Mouse (Mus musculus) layer of hippocampus, postnatal 36 days (tissue): ENCODE results near the gene Hoxd10. TPM values are rescaled to one million over a fixed set of nuclear protein-coding genes. Genes with fewer than 3 reads are reported as not detected.
A peak's percentile ranks its signal among the peaks of the same experiment; 100 is the strongest.

Source experiments
- DNase-seq, 2 experiments: peaks; one replicate each; pipeline ENCODE4 v3.0.0; 2022
- total RNA-seq, 2 experiments: library from RNA; stranded (reverse); gene quantifications; 2 replicates each; pipeline ENCODE4 v1.2.3; 2021

Hoxd10 gene
- total RNA-seq, 2 experiments from 2014 or later = not detected

- DNase-seq = no peak
Measured at GRCm38 (mm10) chr2:74696442-74697335, 5.0 kb downstream of the Hoxd10 start.

DNA sequence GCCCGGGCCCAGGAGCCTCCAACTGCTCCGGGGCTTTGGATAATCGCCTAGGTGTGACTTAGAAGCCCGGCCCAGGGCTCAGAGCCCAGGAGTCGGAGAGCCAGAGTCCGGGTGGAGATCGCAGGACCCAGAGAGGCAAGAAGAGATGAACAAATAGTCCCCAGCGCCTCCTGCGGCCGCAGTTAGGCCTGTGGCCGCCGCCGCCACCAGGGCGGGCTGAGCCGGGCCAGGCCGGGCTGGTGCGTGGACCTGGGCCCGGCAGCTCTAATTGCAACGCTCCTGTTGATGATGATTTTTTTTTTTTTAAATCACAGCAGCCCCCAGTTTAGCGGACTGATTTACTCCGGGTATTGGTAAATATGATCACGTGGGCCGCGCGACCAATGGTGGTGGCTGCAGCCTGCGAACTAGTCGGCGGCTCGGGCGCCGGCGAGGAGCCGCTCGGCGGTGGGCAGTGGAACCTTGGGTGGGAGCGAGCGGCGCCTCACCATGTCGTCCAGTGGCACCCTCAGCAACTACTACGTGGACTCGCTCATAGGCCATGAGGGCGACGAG is 5.9 kb downstream of the Hoxd10 start, which contains the start of gene Hoxd9:
Gene Hoxd9, plus strand, starts transcription at position 161 of the 555 bp plus-strand sequence.
- no peak for DNase-seq

GRCm38 (mm10) chr2:74698201-74699052 is 6.7 kb downstream of the Hoxd10 start:
- no peak for DNase-seq

GRCm38 (mm10) chr2:74699053-74699430 is 7.3 kb downstream of the Hoxd10 start:
- DNase-seq = no peak

- no peak for DNase-seq
Measured at GRCm38 (mm10) chr2:74699664-74700545, 8.2 kb downstream of the Hoxd10 start.

- no peak for DNase-seq
Measured at GRCm38 (mm10) chr2:74700546-74701112, 8.9 kb downstream of the Hoxd10 start.

DNA sequence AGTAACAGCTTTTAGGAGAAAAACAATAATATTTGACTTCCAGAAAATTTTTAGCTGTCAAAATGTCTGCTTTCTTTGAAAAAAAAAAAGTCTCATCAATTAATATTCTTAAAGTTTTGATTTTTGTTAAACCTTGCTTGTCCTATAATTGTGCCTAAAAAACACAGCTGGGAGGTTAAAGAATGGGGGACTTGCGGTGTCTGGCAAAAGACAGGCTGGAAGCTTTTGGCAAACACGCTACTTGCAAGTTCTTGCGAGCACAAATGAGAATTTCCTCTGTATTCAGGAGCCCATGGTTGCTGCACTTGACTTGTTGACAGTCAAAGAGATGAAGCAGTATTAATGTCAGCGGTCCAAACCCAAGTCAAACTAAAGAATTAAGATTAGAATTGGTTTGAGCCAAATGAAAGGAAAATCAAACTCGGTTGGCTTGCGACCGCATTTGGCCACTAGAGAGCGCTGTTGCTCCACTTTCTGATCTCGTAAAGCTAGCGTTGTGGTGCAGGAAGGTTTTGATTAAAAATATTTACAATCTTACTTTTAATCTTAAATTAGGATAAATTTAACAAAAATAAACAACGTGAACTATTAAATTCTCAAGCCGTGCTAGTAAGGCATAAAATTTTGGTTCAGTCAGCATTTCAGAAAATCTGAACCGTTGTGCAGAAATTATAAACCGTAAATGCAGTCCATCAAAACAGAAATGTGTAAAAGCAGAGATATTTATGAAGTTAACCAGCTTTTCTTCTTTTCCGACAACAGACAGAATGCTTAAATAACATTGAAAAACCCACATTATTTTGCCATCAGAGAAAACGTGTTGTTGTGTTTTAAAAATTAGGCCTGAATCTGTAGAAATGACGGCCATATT is 10.5 kb downstream of the Hoxd10 start:
- peak; percentile 63 to 75 for DNase-seq

GRCm38 (mm10) chr2:74702820-74703219 is 11.1 kb downstream of the Hoxd10 start:
- DNase-seq = no peak

DNA sequence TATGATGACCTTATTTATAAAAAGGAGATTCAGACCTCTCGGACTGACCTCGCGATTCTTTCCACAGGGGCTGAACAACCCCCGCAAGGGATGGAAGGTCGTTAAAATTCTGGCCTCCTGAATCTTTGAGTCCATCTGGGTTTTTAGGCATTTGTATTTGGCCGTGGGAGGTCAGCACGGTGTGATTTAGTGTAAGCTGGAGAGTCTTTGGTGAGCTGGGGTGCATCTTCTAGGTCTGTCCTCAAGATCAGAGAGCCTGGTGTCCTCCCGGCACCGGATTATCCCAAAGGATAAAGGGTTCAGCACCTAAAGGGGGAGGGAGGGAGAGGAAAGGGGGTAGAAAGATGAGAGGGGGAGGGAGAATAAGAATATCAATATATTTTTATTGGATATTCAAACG is 11.6 kb downstream of the Hoxd10 start:
- no peak for DNase-seq

GRCm38 (mm10) chr2:74703720-74704392 is 12.1 kb downstream of the Hoxd10 start:
- no peak for DNase-seq

DNA sequence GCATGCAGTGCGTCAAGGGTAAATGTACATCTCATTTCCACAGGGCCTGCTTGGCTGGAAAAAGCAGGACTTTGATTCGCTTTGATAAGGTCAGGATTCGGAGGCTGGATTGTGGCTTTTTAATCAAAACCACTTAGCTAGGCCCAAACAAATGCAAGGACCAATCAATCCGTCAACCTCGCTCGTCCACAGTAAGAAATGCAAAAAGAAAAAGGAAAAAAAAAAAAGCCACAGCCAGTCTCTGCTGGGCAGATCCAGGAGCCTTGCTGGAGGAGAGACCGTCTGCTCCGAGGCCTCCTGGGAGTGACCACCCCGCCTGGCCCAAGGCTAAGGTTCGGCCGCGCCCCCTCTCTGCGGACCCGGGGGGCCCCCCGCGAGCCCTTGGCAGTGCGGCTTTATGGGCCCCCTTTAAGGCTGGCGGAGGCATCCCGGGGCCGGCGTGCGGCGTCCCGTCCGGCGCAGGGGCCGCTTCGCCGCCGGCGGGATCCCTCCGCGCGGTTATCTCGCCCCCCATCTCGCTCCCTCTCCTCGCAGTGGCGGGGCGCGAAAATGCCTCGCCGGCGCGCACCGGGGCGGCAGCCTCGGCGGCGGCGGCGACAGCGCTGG is 12.8 kb downstream of the Hoxd10 start, which contains the start of gene Hoxd8:
Gene Hoxd8, plus strand, starts transcription at position 223 of the 606 bp plus-strand sequence.
- no peak for DNase-seq

DNA sequence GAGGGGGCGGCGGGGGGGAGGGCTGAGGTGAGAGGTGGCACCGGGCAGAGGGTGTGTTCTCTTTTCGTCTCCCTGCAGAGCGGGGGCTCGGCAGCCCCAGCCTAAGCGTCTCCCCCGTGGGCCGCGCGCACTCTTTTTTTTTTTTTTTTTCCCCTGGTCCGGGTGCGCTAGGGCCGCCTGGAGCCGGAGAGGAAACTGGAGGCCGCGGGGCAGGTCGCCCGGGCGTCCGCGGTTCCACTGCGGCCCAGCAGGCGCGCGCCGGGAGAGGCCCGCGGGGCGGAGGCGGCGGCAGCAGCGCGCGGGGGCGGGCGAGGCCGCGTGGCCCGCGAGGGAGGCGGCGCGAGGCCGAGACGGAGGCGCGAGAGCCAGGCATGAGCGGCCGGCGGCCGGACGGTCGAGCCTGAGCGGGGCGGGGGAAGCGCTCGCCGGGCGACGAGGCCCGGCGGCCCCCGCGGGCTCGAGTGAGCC is 13.3 kb downstream of the Hoxd10 start:
- no peak for DNase-seq

DNA sequence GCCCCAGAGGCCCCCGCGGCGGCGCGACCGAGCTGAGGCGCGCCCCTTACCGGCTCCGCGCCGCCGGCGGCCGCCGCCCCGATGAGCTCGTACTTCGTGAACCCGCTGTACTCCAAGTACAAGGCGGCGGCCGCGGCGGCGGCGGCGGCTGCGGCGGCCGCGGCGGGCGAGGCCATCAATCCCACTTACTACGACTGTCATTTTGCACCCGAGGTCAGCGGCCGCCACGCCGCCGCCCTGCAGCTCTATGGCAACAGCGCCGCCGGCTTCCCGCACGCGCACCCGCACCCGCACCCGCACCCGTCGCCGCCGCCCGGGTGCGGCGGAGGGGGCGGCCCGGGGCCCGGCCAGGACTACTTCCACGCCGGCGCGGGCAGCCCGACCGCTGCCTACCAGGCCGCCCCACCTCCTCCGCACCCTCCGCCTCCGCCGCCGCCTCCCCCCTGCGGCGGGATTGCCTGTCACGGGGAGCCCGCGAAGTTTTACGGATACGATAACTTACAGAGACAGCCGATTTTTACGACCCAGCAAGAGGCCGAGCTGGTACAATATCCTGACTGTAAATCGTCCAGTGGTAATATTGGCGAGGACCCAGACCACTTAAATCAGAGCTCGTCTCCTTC is 13.9 kb downstream of the Hoxd10 start:
- no peak for DNase-seq

DNA sequence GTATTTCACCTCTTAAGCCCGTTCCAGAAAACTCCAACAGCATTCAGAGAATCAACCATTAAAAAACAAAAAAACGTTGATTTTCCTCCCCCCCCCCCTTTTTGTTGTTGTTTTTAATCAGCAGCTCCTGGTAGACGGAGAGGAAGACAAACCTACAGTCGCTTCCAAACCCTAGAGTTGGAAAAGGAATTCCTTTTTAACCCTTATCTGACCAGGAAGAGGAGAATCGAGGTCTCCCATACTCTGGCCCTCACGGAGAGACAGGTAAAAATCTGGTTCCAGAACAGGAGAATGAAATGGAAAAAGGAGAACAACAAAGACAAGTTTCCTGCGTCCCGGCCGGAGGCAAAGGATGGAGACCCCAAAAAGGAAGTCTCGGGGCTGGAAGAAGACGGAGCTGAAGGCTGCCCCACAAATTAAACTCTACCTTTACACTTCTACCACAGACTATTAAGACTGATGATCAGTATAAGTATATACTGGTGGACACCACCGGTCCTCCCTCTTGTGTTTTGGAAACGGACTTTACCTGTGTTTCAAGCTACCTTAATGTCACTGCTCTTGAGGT is 14.8 kb downstream of the Hoxd10 start:
- DNase-seq = no peak

DNA sequence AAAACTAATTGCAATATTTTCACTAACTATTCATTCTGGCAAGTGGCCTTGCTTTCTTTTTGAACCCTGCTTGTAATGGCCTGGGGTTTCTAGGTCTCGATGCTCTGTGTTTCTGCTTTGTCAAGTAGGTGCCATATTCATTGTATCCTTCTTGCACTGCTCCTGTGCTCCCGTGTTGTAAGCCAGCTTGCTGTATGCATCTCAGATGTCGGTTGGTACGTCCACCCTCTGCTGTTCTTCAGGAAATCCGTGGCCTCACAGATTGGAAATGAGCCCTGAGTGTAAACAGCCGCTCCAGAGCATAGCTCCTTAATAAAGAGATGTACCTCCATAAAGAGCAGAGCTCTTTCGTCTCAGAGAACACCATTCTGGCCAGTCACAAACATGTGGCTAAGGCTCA is 15.9 kb downstream of the Hoxd10 start:
- no peak for DNase-seq

DNA sequence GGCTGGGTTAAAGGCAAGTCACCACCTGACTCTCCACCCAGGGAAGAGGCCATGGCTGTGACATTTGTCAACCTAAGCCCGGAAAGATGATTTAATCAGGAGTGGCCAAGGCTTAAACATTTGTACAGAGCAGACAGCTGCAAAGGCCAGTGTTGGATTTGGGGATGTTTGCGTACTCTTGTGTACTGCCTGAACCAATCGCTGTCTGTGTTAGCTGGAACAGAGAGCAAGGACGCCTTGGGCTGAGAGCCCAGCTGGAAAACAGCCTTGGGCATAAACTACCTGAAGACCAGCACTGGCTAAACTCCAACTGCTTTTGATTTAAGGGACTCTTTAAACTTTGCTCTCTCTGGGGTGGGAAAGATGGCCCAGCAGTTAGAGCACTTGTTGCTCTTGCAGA is 17.0 kb downstream of the Hoxd10 start:
- DNase-seq = no peak

DNA sequence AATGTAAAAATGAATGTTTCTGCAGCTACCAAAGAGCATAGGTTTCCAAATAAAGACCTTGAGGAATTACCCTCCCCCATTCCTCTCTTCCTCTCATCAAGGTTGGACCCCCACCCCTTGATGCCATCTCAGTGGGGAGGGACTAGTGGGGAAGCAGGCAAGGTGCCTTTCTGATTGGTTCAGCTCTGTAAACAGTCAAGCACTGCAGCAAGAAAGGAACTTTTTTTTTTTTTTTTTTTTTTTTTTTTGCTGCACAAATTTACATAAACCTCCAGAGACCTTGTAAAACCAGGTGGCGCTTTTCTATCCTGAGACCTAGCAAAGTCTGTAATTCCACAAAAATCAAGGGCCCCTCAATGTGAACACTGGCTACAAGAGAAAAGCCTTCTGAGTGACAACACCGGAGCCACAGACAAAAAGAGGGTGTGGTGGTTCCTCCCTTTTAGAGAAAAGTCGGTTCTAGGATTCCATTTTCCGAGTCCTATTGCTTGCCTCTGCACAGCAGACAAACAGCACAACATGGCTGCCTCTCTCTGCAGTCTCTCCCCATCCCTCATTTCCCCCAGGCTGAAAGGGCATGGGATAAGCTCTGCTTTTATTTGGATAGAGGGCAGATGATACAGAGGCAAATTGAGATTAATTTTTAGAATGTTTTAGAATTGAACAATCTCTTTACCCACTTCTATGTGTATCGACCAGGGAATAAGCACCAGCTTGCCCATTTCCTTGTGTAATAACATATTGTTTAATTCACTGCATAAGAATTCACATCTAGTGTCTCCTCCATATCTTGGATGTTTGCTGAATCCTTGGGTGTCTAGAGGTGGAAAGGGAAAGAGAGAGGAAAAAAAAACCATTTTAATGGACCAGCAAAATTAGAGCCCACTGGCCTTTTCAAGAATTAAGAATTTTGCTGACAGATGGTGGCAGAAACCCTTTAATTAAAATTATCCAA is 18.0 kb downstream of the Hoxd10 start:
- DNase-seq = no peak
